Mouse (Mus musculus): Measurements from ENCODE around the gene Sh3rf1. TPM values are rescaled to one million over a fixed set of nuclear protein-coding genes. Genes with fewer than 3 reads are reported as not detected.

The Sh3rf1 gene
- polyA plus RNA-seq (2015; fragmentation: Nextera tagmentation; extraction: Ambion mirVana) = 11.4 and 12.8 TPM in 2 replicates

GRCm38 (mm10) chr8:61223729-61224379 lies at the start of gene Sh3rf1:
Sh3rf1 (plus strand) TSS chr8:61223872.
- H3K9ac ChIP-seq = peak within 1 kb of the TSS; percentile 90
- H3K4me3 ChIP-seq = peak within 1 kb of the TSS; percentile 90
- peak within 1 kb of the TSS; percentile 79 for H3K27ac ChIP-seq
- peaks cover 32% of the 10 kb centered on the region for H3K4me1 ChIP-seq
- ATAC-seq (ENCODE audit: low FRiP score, low read depth) = peak; percentile 87
- H3K9me3 ChIP-seq = no peaks in the 10 kb centered on the region
- peaks cover 3% of the 10 kb centered on the region for H3K36me3 ChIP-seq
- WGBS = 1% methylated on average over 72 of the region's 84 CpGs
- 0 out of 2 replicates have a peak, but pooled peaks cover 3% of the 10 kb centered on the region for H3K27me3 ChIP-seq
- H3K4me2 ChIP-seq (replicated peaks) = peak within 1 kb of the TSS; percentile 80

GRCm38 (mm10) chr8:61173921-61174492 lies 49.7 kb upstream of the Sh3rf1 start:
- H3K4me2 ChIP-seq (replicated peaks) = no peak overlapping the region
- no peaks in the 10 kb centered on the region for H3K9me3 ChIP-seq
- no peaks in the 10 kb centered on the region for H3K27me3 ChIP-seq
- ATAC-seq (ENCODE audit: low FRiP score, low read depth) = no peak
- H3K9ac ChIP-seq = no peak overlapping the region
- H3K27ac ChIP-seq = no peak overlapping the region
- no peaks in the 10 kb centered on the region for H3K36me3 ChIP-seq
- 68% methylated on average over 7 of the region's 7 CpGs for WGBS
- H3K4me3 ChIP-seq = no peak overlapping the region
- H3K4me1 ChIP-seq = no peaks in the 10 kb centered on the region

GRCm38 (mm10) chr8:61175876-61176275 lies 47.8 kb upstream of the Sh3rf1 start:
- Histone ChIP-seq H3K27me3 (no peaks in the 10 kb centered on the region), H3K36me3 (no peaks in the 10 kb centered on the region), H3K4me2 (replicated peaks) (no peak overlapping the region), H3K4me3 (no peak overlapping the region), H3K4me1 (no peaks in the 10 kb centered on the region), H3K9ac (no peak overlapping the region), H3K27ac (no peak overlapping the region), H3K9me3 (no peaks in the 10 kb centered on the region)
- WGBS = 99% methylated on average over 2 of the region's 2 CpGs
- ATAC-seq (ENCODE audit: low FRiP score, low read depth) = no peak

DNA sequence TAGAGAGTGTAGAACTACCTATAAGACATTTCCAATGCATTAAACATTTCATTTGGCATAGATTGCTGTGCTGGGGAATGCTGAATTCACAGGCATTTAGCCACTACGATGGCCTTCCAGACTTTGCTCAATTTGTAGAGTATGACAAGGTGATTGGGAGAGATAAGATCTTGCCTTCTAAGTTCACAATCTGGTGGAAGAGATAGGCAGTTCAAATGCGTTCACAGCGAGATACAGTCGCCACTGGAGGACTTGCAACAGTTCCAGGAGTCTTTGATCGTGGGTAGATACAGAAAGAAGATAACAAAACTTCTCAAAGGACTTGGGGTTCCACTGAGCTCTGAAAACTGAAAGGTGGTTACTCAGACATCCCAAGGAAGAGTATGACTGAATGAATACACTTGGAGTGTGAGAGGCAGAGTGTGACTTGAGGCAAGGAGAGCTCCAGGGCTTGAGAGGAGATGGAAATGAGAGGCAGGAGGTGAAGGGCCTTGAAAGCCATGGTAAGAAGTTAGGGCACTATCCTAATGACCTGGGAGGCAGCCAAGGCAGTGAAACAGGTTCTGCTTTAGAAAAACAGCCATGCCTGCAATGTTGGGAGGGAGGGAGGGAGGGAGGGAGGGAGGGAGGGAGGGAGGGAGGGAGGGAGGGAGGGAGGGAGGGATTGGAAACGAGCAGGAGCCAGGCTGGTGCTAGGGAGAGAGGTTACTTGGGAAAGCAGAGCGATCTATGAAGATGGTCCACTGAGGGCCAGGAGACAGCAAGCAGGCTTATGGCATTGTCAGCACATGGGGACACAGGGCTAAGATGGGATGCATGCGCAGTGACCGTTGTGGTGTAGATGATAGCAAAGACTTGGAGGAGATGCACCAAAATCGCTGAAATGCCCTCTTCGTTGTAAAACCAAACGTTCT lies 45.7 kb upstream of the Sh3rf1 start:
- Histone ChIP-seq H3K9me3 (no peaks in the 10 kb centered on the region), H3K27ac (no peak overlapping the region), H3K4me3 (no peak overlapping the region), H3K36me3 (no peaks in the 10 kb centered on the region), H3K4me1 (no peaks in the 10 kb centered on the region), H3K9ac (no peak overlapping the region), H3K27me3 (no peaks in the 10 kb centered on the region), H3K4me2 (replicated peaks) (no peak overlapping the region)
- no peak for ATAC-seq (ENCODE audit: low FRiP score, low read depth)
- WGBS = 74% methylated on average over 12 of the region's 12 CpGs

GRCm38 (mm10) chr8:61178594-61179140 lies 45.0 kb upstream of the Sh3rf1 start:
- no peaks in the 10 kb centered on the region for H3K27me3 ChIP-seq
- H3K27ac ChIP-seq = no peak overlapping the region
- WGBS = 50% methylated on average over 11 of the region's 11 CpGs
- no peaks in the 10 kb centered on the region for H3K9me3 ChIP-seq
- no peaks in the 10 kb centered on the region for H3K36me3 ChIP-seq
- no peaks in the 10 kb centered on the region for H3K4me1 ChIP-seq
- no peak overlapping the region for H3K9ac ChIP-seq
- no peak overlapping the region for H3K4me2 ChIP-seq (replicated peaks)
- ATAC-seq (ENCODE audit: low FRiP score, low read depth) = no peak
- no peak overlapping the region for H3K4me3 ChIP-seq

GRCm38 (mm10) chr8:61181592-61181991 lies 42.1 kb upstream of the Sh3rf1 start:
- Histone ChIP-seq H3K4me3 (no peak overlapping the region), H3K27me3 (no peaks in the 10 kb centered on the region), H3K36me3 (no peaks in the 10 kb centered on the region), H3K27ac (no peak overlapping the region), H3K4me2 (replicated peaks) (no peak overlapping the region), H3K9me3 (no peaks in the 10 kb centered on the region), H3K9ac (no peak overlapping the region), H3K4me1 (no peaks in the 10 kb centered on the region)
- 88% methylated on average over 2 of the region's 2 CpGs for WGBS
- no peak for ATAC-seq (ENCODE audit: low FRiP score, low read depth)

DNA sequence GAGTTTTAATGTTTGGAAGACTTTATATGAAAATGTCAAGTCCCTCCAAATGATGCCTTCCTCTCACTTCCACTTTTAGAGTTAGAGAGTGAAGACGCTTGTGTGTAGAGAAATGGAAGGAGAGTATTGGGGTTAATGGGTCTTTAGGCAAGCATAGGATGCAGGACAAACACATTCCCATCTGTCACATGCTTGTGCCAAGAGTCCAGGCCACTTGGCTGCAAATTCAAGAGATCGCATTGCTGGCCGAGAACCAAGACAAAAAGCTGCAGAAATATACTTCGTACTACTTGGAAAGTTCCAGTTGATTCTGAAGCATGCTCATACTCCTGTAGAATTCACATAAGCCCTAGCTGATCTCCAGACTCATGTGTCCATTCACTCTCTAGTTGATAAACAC lies 41.7 kb upstream of the Sh3rf1 start:
- H3K36me3 ChIP-seq = no peaks in the 10 kb centered on the region
- H3K4me1 ChIP-seq = no peaks in the 10 kb centered on the region
- no peak for ATAC-seq (ENCODE audit: low FRiP score, low read depth)

GRCm38 (mm10) chr8:61185274-61186198 lies 38.1 kb upstream of the Sh3rf1 start:
- Histone ChIP-seq H3K4me1 (no peaks in the 10 kb centered on the region), H3K4me3 (no peak overlapping the region), H3K36me3 (no peaks in the 10 kb centered on the region), H3K27ac (no peak overlapping the region), H3K9me3 (no peaks in the 10 kb centered on the region), H3K4me2 (replicated peaks) (no peak overlapping the region), H3K27me3 (no peaks in the 10 kb centered on the region), H3K9ac (no peak overlapping the region)
- 68% methylated on average over 5 of the region's 5 CpGs for WGBS
- ATAC-seq (ENCODE audit: low FRiP score, low read depth) = no peak

More for the DNA sequence above, 41.7 kb upstream of the Sh3rf1 start:
- no peak overlapping the region for H3K4me2 ChIP-seq (replicated peaks)
- no peak overlapping the region for H3K27ac ChIP-seq
- H3K9me3 ChIP-seq = no peaks in the 10 kb centered on the region
- H3K27me3 ChIP-seq = no peaks in the 10 kb centered on the region
- no peak overlapping the region for H3K4me3 ChIP-seq
- 90% methylated on average over 4 of the region's 4 CpGs for WGBS
- H3K9ac ChIP-seq = no peak overlapping the region

DNA sequence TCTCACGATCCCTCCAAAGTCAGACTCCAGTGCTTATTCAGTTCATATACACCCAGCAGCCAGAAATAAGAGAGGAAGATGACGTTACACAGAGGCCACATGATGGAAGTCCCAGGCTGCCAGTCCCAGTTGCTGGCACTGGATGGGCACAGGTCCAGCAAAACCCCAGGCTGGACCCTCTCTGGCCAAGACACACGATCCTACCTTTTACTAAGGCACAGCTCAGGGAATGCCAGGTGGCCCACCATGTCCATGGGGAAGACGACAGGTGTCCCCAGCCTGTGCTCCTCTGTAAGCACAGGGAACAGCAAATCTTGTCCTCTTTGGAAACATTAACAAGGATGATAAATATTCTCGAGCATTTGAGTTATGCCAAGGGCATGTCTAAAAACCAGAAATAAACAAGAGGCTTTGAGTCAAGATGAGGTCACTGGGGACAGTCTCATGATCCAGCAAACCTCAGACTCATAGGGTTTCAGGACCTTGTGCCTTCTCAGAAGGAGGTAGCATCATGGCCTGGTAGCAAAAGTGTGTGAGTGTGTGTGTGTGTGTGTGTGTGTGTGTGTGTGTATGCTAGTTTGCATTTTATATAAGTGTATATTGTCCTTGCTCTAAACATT lies 29.3 kb upstream of the Sh3rf1 start:
- no peak for ATAC-seq (ENCODE audit: low FRiP score, low read depth)
- H3K4me2 ChIP-seq (replicated peaks) = no peak overlapping the region
- 76% methylated on average over 5 of the region's 5 CpGs for WGBS
- H3K9ac ChIP-seq = no peak overlapping the region
- no peak overlapping the region for H3K27ac ChIP-seq
- H3K36me3 ChIP-seq = no peaks in the 10 kb centered on the region
- H3K4me3 ChIP-seq = no peak overlapping the region
- H3K4me1 ChIP-seq = no peaks in the 10 kb centered on the region
- H3K9me3 ChIP-seq = peaks cover 4% of the 10 kb centered on the region; the same call in 1 of the 2 replicates
- H3K27me3 ChIP-seq = no peaks in the 10 kb centered on the region

DNA sequence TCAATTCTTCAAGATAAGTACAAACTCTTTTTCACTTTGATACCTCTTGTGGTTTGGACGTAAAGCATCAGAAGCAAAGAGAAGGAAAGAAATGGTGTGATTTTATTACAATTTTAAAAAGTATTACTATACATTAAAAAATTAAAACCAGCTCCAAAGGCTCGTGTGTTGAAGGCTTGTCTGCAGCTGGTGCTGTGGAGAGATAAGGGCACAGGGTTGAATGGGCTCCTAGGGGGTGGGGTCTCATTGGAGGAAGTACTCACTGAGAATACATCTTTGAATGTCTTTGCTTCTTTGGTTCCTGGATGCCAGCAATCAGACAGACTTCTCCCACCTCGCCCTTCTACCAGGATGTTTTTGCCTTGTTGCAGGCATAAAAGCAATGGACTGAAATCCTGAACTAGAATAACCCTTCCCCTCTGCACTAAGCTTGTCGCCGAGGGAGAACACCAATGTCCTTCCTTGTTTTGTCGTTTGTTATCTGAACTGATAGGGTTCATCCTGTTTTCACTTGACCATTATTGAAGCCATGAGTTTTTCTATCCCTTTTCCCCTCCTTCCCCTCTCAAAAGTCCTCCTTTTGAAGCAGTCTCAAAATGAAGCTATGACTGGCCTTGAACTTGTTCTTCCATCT lies 23.3 kb upstream of the Sh3rf1 start:
- Histone ChIP-seq H3K27me3 (no peaks in the 10 kb centered on the region), H3K9ac (no peak overlapping the region), H3K36me3 (no peaks in the 10 kb centered on the region), H3K27ac (no peak overlapping the region), H3K4me2 (replicated peaks) (no peak overlapping the region), H3K4me3 (no peak overlapping the region), H3K9me3 (peaks cover 4% of the 10 kb centered on the region; the same call in 1 of the 2 replicates), H3K4me1 (no peaks in the 10 kb centered on the region)
- no peak for ATAC-seq (ENCODE audit: low FRiP score, low read depth)
- 76% methylated on average over 6 of the region's 6 CpGs for WGBS
